Mouse (Mus musculus) adrenal gland, adult 18-20 months (tissue): ENCODE results near the gene Pde3a. TPM values are rescaled to one million over a fixed set of nuclear protein-coding genes. Genes with fewer than 3 reads are reported as not detected.

Source experiments
- DNase-seq, 2 experiments: peaks; one replicate each; pipeline ENCODE4 v3.0.0; 2021 to 2022; ENCODE audit warnings: low spot score in 2 of 2
- total RNA-seq, 2 experiments: library from RNA; stranded (reverse); gene quantifications; 1 replicate in 1 of 2; 2 replicates in 1 of 2; pipeline ENCODE4 v1.2.3; 2021

Gene Pde3a
- total RNA-seq, 2 experiments from 2014 or later, result 8.7 to 12.8 TPM

GRCm38 (mm10) chr6:141257434-141258202, 8.5 kb downstream of the Pde3a start:
- no peak for DNase-seq

- DNase-seq, result no peak
Observed at GRCm38 (mm10) chr6:141265257-141265656, 16.2 kb downstream of the Pde3a start.

- DNase-seq, result no peak
Observed at GRCm38 (mm10) chr6:141267888-141268570, 19.0 kb downstream of the Pde3a start.

- no peak for DNase-seq
Observed at GRCm38 (mm10) chr6:141268871-141269270, 19.8 kb downstream of the Pde3a start.

GRCm38 (mm10) chr6:141271133-141271532, 22.1 kb downstream of the Pde3a start:
- no peak for DNase-seq

- DNase-seq, result no peak
Observed at GRCm38 (mm10) chr6:141271579-141271978, 22.5 kb downstream of the Pde3a start.

GRCm38 (mm10) chr6:141273685-141274084, 24.6 kb downstream of the Pde3a start:
- no peak for DNase-seq

GRCm38 (mm10) chr6:141281685-141282084, 32.6 kb downstream of the Pde3a start:
- no peak for DNase-seq

- no peak for DNase-seq
Observed at GRCm38 (mm10) chr6:141282796-141283195, 33.7 kb downstream of the Pde3a start.

- no peak for DNase-seq
Observed at GRCm38 (mm10) chr6:141291195-141291594, 42.1 kb downstream of the Pde3a start.

- DNase-seq, result no peak
Observed at GRCm38 (mm10) chr6:141292826-141293459, 43.9 kb downstream of the Pde3a start.

- DNase-seq, result no peak
Observed at GRCm38 (mm10) chr6:141293460-141293853, 44.4 kb downstream of the Pde3a start.

GRCm38 (mm10) chr6:141295264-141295663, 46.2 kb downstream of the Pde3a start:
- no peak for DNase-seq

- DNase-seq, result no peak
Observed at GRCm38 (mm10) chr6:141301750-141302748, 53.0 kb downstream of the Pde3a start.

GRCm38 (mm10) chr6:141302842-141303241, 53.8 kb downstream of the Pde3a start:
- DNase-seq, result no peak

- no peak for DNase-seq
Observed at GRCm38 (mm10) chr6:141307326-141307725, 58.3 kb downstream of the Pde3a start.

GRCm38 (mm10) chr6:141308451-141308850, 59.4 kb downstream of the Pde3a start:
- DNase-seq, result no peak

GRCm38 (mm10) chr6:141309872-141310271, 60.8 kb downstream of the Pde3a start:
- DNase-seq, result no peak

- no peak for DNase-seq
Observed at GRCm38 (mm10) chr6:141310351-141310750, 61.3 kb downstream of the Pde3a start.

- no peak for DNase-seq
Observed at GRCm38 (mm10) chr6:141311615-141312014, 62.5 kb downstream of the Pde3a start.

- DNase-seq, result no peak
Observed at GRCm38 (mm10) chr6:141313112-141313511, 64.0 kb downstream of the Pde3a start.
